Mouse (Mus musculus) small intestine, adult 2 months (tissue): ENCODE results near the gene Popdc3. TPM values are rescaled to one million over a fixed set of nuclear protein-coding genes. Genes with fewer than 3 reads are reported as not detected.

Experiments
- H3K27ac ChIP-seq: fragments of 200-500 bp; 2 replicates; pipeline ENCODE4 v1.5.1; 2012; ENCODE audit warnings: low read depth, low read length, control low read depth, inconsistent platforms; ENCODE audit not compliant: insufficient read depth
- H3K27me3 ChIP-seq: fragments of 200-500 bp; 2 replicates; pipeline ENCODE4 v1.6.1; 2012; ENCODE audit warnings: mild to moderate bottlenecking, moderate library complexity, low read length, inconsistent platforms; ENCODE audit not compliant: control insufficient read depth, insufficient read depth
- H3K36me3 ChIP-seq: fragments of 200-500 bp; 2 replicates; pipeline ENCODE4 v1.6.1; 2012; ENCODE audit warnings: mild to moderate bottlenecking, low read length, control low read depth, inconsistent platforms; ENCODE audit not compliant: control insufficient read depth, insufficient read depth
- H3K4me1 ChIP-seq: fragments of 200-500 bp; 2 replicates; pipeline ENCODE4 v1.6.1; 2012; ENCODE audit warnings: low read length, inconsistent platforms, mixed read lengths; ENCODE audit not compliant: control insufficient read depth, insufficient read depth, insufficient read length
- H3K4me3 ChIP-seq: fragments of 200-500 bp; 2 replicates; pipeline ENCODE4 v1.5.1; 2012; ENCODE audit warnings: low read depth, mild to moderate bottlenecking, control low read depth, inconsistent platforms, low read length, moderate library complexity
- CTCF ChIP-seq: fragments of 200-500 bp; IDR thresholded peaks from 2 replicates; pipeline ENCODE4 v1.5.1; 2012; ENCODE audit warnings: low read depth, mild to moderate bottlenecking, control low read depth, inconsistent platforms, low read length, moderate library complexity, mixed read lengths; ENCODE audit not compliant: insufficient replicate concordance, insufficient read length; ENCODE audit errors: extremely low read depth
- POLR2A ChIP-seq: fragments of 200-500 bp; IDR thresholded peaks from 2 replicates; pipeline ENCODE4 v1.6.1; 2012; ENCODE audit warnings: low read depth, mild to moderate bottlenecking, control low read depth, inconsistent platforms, low read length, moderate library complexity
- WGBS: fragments of 180-500 bp; shearing (Covaris S2); methylation state at CpG from one replicate; pipeline ENCODE4 v1.1.7; 2018; 5-methylcytosine and 5-hydroxymethylcytosine counted together
- polyA plus RNA-seq: library from polyadenylated mRNA; depleted of rRNA; stranded (reverse); fragments of >200 nt; gene quantifications from 2 replicates; pipeline ENCODE4 v1.2.3, GENCODE M21; 2012

Popdc3 gene
- polyA plus RNA-seq, 1 experiment, result not detected

DNA sequence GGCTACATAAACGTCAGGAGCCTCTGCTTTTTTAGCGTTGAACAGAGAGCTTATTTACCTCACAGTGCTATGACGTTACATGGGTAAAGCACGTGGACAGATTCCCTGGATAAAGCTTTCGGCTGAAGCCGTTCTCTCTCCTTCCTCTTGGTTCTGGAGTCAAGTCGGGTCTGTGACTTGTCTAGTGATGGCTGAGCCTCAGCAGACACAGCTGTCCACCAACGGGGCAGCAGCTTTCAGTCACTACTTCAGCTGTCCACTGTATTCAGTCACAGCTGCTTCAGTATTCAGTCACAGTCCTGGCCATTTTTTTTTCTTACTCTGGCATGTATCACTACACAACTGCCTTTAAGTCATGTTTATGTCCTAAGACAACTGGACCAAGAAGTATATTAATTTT is 4.0 kb upstream of the Popdc3 start:
- Histone ChIP-seq H3K4me3 (no peak overlapping the region), H3K27me3 (no peaks in the 10 kb centered on the region), H3K4me1 (no peaks in the 10 kb centered on the region), H3K27ac (no peak overlapping the region), H3K36me3 (no peaks in the 10 kb centered on the region)
- 80% methylated on average over 8 of the region's 8 CpGs for WGBS
- TF ChIP-seq POLR2A (no peak), CTCF (no peak)

DNA sequence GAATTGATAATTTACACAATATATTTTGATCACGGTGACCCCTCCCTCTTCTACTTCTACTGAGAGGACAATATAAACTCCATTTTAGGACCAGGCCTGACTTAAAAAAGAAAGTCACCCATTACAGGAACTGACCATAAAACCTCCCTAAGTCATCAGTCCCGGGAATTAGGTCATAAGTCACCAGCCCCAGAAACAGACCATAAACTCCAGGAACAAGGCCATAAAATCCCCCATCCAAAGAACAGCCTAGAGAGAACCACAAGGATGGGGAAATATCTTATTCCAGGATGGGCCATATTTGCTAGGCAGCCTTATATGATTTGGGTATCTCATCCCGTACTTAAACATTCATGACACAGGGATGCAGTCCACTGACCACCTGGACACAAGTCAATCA is 3.6 kb upstream of the Popdc3 start:
- no peak overlapping the region for H3K27ac ChIP-seq
- TF ChIP-seq POLR2A (no peak), CTCF (no peak)
- WGBS, result 76% methylated on average over 3 of the region's 3 CpGs
- H3K4me3 ChIP-seq, result no peak overlapping the region
- no peaks in the 10 kb centered on the region for H3K27me3 ChIP-seq
- H3K36me3 ChIP-seq, result no peaks in the 10 kb centered on the region
- no peaks in the 10 kb centered on the region for H3K4me1 ChIP-seq

DNA sequence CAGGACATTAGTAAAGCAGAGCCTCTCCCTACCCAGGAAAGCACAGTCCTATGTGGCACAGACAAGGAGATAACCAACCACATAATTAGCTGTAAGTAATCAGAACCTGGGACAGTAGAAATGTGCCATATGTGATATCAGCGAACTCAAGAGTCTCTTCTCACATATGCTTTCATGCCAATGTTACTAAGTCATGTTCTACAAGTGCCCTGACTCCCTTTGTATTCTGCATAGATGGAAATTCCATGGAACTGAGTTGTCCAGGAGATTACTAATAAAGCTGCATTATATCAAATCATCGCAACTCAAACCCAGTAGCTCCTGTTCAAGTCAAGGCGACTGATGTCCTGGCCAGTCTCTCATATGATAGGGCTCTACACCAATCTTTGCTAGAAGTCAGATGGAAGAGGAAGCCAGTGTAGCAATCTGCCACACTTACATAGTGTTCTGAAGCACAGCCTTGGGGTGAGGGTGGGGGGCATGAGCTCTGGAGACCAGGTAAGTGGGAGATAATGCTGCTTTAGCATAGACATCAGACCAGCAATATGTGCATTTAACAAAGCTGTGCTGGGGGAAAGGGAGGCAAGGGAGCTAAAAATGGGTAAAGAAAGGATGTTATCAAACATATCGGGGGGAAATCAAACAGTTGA is 2.9 kb downstream of the Popdc3 start:
- TF ChIP-seq CTCF, result no peak
- no peak for TF ChIP-seq POLR2A
- Histone ChIP-seq H3K27me3 (no peaks in the 10 kb centered on the region), H3K4me3 (no peak overlapping the region), H3K36me3 (no peaks in the 10 kb centered on the region), H3K4me1 (no peaks in the 10 kb centered on the region), H3K27ac (no peak overlapping the region)
- WGBS, result 89% methylated on average over 4 of the region's 4 CpGs

DNA sequence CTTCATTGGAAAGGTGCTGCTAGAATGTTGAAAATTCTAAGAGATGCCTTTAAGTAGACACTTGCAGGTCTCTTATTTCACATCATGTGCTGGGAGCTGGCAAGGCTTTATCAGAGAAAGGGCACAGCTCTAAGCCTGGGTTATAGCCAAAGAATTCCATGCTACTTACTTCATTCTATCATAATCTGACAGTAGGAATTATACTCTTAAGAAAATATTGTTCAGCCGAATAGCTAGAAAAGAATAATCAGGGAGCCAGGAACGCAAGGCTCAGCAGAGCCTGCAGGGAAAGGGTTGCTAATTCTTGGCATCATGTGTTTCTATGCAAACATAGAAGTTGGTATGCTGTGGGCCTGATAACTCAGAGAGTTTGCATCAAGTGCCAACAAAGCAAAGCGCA is 3.4 kb downstream of the Popdc3 start:
- Histone ChIP-seq H3K27me3 (no peaks in the 10 kb centered on the region), H3K4me3 (no peak overlapping the region), H3K4me1 (no peaks in the 10 kb centered on the region), H3K27ac (no peak overlapping the region), H3K36me3 (no peaks in the 10 kb centered on the region)
- WGBS, result 67% methylated on average over 3 of the region's 3 CpGs
- TF ChIP-seq POLR2A (no peak), CTCF (no peak)

DNA sequence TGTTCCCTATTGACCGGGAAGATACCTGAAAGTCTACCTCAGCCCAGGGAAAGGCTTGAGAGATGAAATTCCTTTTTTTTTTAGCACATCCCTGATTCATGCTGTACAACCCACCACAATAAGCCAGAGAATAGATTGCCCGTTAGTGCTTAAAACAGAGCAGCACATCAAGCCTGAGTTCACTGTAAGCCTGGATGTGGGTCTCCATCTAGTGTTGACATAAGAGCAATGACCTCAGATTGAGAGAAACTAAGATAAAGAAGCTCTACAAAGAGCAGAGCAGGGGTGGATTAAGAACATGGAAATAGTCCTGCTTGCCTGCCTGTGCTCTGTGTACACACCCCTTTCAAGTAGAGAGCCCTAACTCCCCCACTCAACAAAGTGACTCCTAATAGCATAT is 7.6 kb downstream of the Popdc3 start:
- TF ChIP-seq CTCF (no peak), POLR2A (no peak)
- Histone ChIP-seq H3K36me3 (no peaks in the 10 kb centered on the region), H3K4me1 (no peaks in the 10 kb centered on the region), H3K4me3 (no peak overlapping the region), H3K27me3 (no peaks in the 10 kb centered on the region), H3K27ac (no peak overlapping the region)
- 85% methylated on average over 2 of the region's 2 CpGs for WGBS

DNA sequence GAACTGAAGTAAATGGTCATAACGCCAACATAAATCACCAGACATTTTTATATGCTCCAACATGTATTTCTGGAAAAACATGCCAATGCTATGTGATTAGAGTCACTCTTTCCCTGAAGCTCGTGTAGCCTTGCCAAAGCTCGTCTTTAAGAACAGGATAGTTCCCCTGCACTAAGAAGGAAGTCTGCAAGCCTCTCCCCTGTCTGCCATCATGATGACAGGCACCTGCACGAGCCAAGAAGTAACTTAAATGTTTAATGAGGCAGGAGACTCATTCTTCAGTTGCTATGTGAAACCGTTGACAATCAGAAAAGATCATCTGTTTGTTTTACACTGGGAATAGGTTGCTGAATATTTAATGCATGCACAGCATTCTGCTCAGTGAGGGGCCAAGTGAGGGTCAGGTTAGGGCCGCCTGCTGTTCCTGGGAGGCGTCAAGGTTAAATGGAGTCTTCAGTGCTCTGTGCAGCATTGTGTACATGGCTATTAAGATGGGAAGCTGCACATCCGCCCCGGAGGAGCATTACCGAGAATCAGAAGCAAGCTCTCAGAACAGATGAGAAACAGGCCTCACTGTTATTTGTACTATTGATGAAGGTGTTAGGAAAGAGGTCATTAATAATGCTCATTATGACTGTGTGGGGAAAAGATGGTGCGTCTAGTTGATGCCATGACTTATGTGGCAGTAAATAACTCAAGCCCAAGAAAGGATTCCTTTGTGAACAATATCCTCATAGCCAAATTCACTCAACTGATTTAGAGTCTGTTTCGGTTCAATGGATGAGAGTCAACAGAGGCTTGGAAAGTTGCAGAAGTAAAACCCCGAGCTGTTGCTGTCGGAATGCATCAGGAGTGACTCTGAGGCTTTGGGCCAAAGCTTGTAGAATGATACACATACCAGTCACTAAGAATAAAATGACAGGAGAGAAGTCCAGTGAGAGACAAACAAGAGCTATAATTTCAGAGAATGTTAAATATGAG is 15.7 kb downstream of the Popdc3 start:
- H3K27me3 ChIP-seq, result no peaks in the 10 kb centered on the region
- 59% methylated on average over 14 of the region's 14 CpGs for WGBS
- H3K4me3 ChIP-seq, result no peak overlapping the region
- H3K27ac ChIP-seq, result no peak overlapping the region
- no peaks in the 10 kb centered on the region for H3K4me1 ChIP-seq
- TF ChIP-seq CTCF, result no peak
- no peak for TF ChIP-seq POLR2A
- H3K36me3 ChIP-seq, result no peaks in the 10 kb centered on the region

DNA sequence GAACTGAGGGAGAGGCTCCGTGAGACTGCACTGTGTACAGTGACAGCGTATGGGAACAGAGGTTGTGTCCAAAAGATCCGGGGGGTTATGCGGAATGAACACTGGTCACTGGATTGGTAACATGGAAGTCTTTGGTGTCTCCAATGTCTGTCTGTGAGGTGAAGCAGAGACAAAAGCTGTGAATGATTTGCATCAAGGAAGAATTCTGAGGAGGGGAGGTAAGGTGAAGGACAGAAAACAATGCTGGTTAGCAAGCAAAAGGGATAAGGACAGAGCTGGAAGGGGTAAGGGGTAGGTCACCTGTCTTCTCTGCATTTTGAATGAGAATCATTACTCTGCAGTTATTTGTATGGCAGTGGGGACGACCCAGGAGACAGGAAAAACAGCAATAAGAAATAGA is 16.6 kb downstream of the Popdc3 start:
- Histone ChIP-seq H3K27me3 (no peaks in the 10 kb centered on the region), H3K4me1 (no peaks in the 10 kb centered on the region), H3K4me3 (no peak overlapping the region), H3K36me3 (no peaks in the 10 kb centered on the region), H3K27ac (no peak overlapping the region)
- no peak for TF ChIP-seq POLR2A
- TF ChIP-seq CTCF, result no peak
- 75% methylated on average over 5 of the region's 5 CpGs for WGBS

DNA sequence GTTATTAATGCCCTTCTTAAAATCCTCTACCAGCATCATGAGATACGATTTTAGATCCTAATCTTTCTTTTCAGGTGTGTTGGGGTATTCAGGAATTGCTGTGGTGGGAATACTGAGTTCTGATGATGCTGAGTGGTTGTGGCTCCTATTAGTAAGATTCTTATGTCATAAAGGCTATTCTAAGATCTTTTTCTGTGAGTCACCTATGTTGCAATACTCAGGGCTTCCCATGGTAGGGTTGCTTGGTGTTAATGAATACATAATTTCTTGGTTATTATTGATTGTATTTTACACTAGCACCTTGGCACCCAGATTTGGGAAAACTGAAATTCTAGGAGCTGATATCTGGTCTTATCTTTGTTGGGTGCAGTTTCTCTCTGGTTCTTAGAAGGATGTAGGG is 26.7 kb downstream of the Popdc3 start:
- Histone ChIP-seq H3K4me3 (no peak overlapping the region), H3K36me3 (no peaks in the 10 kb centered on the region), H3K27me3 (no peaks in the 10 kb centered on the region), H3K27ac (no peak overlapping the region), H3K4me1 (no peaks in the 10 kb centered on the region)
- TF ChIP-seq POLR2A, result no peak
- no peak for TF ChIP-seq CTCF
- 35% methylated on average over 1 of the region's 1 CpGs for WGBS
